ENCODE assay signal across 8 mouse cellular contexts in the genomic region with DNA sequence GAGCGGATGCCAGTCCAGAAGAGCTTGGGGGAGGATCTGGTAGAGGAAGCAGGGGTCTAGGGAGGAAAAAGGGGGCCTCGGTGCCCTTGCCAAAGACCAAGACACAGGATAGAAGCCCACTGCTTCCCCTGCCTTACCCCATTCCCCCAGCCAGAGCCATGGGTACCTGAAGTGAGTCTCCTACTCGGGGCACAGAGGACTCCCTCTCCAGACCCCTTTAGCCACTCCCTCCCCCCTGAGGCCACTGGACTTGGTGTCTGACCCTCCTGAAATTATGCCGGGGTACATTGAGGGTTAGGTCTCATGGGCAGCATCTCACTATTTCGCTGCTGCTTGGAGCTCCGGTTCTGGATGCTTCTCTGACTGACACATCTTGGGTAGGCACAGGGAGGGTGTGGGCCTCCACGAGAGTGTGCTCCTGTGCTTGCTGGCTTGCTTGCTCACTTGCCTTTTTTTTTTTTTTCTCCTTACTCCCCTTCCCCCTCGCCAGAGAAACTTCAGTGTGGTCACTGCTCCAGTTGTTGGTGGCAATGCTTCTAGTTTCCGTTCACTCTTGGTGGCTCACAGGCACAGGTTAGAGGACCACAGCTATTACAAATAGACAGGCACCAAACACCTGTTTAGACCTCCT. TPM values are rescaled to one million over a fixed set of nuclear protein-coding genes. Genes with fewer than 3 reads are reported as not detected.
DNase-seq lines count a peak whose midpoint lies in the region.

No protein-coding gene starts in this region.

- peak; percentile 58 for DNase-seq in ZHBTc4 (ENCODE audit: low read depth, low spot score)
- peak; percentile 14 for DNase-seq in embryo, embryonic 11 days
- DNase-seq in gastrocnemius, postnatal 4 days (ENCODE audit: low spot score in 2 of 2), result peak; percentile 31 to 41
- DNase-seq in induced T-regulatory cell, adult 2 months (ENCODE audit: low read depth), result peak; percentile 56
- peak; percentile 56 to 74 for DNase-seq in left cerebral cortex, adult 8-10 months (ENCODE audit: low spot score in 2 of 2)
- DNase-seq in lung, postnatal 36 days, result peak; percentile 43
- peak; percentile 41 for DNase-seq in ovary, postnatal 36 days (ENCODE audit: low spot score)
- peak; percentile 20 for DNase-seq in urinary bladder, postnatal 14 days (ENCODE audit: low spot score)

RNA-seq across cellular contexts. Expression of gene Scaf8, which starts 32.5 kb away (rescaled TPM):
- total RNA-seq in gastrocnemius, postnatal 4 days (2021), result 10 to 100 TPM; 42.4 to 47.1 TPM
- total RNA-seq in left cerebral cortex, adult 8-10 months (2022), result 10 to 100 TPM; 57.1 to 64.2 (median 58.7) TPM

Comparison
In these comparisons a context has a peak if more than half of its experiments do, and no peak if none do; other contexts are left out.
1. Peak in every context shown above with its lines: DNase-seq.
2. DNase-seq: peak in every context shown above with its lines; median percentile 65 in left cerebral cortex, adult 8-10 months; 58 in ZHBTc4; 56 in induced T-regulatory cell, adult 2 months; 43 in lung, postnatal 36 days; 41 in ovary, postnatal 36 days; 36 in gastrocnemius, postnatal 4 days; 20 in urinary bladder, postnatal 14 days; 14 in embryo, embryonic 11 days.